Mouse (Mus musculus) MEL (cell line): ENCODE results near the gene Npas3. TPM values are rescaled to one million over a fixed set of nuclear protein-coding genes. Genes with fewer than 3 reads are reported as not detected.

Experiments used
- DNase-seq: peaks from one replicate; pipeline ENCODE4 v3.0.0; 2011; ENCODE audit warnings: low read depth, low spot score
- H3K27ac ChIP-seq: 2 replicates; pipeline ENCODE4 v1.5.1; 2012; ENCODE audit warnings: low read depth, mild to moderate bottlenecking, control low read depth, low read length, moderate library complexity; ENCODE audit not compliant: control insufficient read depth
- H3K27me3 ChIP-seq, 2 experiments: fragments of 150-350 bp in 1 of 2; sonication (generic) in 1 of 2; 2 replicates each; pipeline ENCODE4 v1.6.1; 2012; ENCODE audit warnings: low read length in 2 of 2, mild to moderate bottlenecking in 2 of 2, improper control_type of control experiment in 1 of 2, moderate library complexity in 1 of 2; ENCODE audit not compliant: insufficient read depth in 2 of 2, control insufficient read depth in 1 of 2
- H3K36me3 ChIP-seq, 2 experiments: 2 replicates each; pipeline ENCODE4 v1.6.1; 2012 to 2014; ENCODE audit warnings: low read length in 2 of 2, improper control_type of control experiment in 1 of 2, inconsistent platforms in 1 of 2, mild to moderate bottlenecking in 1 of 2; ENCODE audit not compliant: insufficient read depth in 2 of 2, control insufficient read depth in 1 of 2
- H3K4me1 ChIP-seq, 2 experiments: fragments of 150-350 bp in 1 of 2; sonication (generic) in 1 of 2; 2 replicates each; pipeline ENCODE4 v1.6.1; 2012; ENCODE audit warnings: low read length in 2 of 2, improper control_type of control experiment in 1 of 2, mild to moderate bottlenecking in 1 of 2; ENCODE audit not compliant: insufficient read depth in 2 of 2, control insufficient read depth in 1 of 2
- H3K4me3 ChIP-seq, 2 experiments: fragments of 150-350 bp in 1 of 2; sonication (generic) in 1 of 2; 2 replicates each; pipeline ENCODE4 v1.5.1; 2012; ENCODE audit warnings: low read depth in 2 of 2, low read length in 2 of 2, mild to moderate bottlenecking in 2 of 2, moderate library complexity in 2 of 2, control low read depth in 1 of 2, improper control_type of control experiment in 1 of 2; ENCODE audit not compliant: control insufficient read depth in 1 of 2, insufficient read depth in 1 of 2
- H3K79me2 ChIP-seq: 2 replicates; pipeline ENCODE4 v1.6.1; 2012; ENCODE audit warnings: mild to moderate bottlenecking, low read length, moderate library complexity; ENCODE audit not compliant: control insufficient read depth, poor library complexity, insufficient read depth
- H3K9ac ChIP-seq: 2 replicates; pipeline ENCODE4 v1.6.1; 2012; ENCODE audit warnings: low read depth, mild to moderate bottlenecking, control low read depth, low read length, moderate library complexity; ENCODE audit not compliant: control insufficient read depth, poor library complexity, severe bottlenecking
- H3K9me3 ChIP-seq: fragments of 150-350 bp; sonication (generic); replicated peaks from 2 replicates; pipeline ENCODE4 v1.6.1; 2012; ENCODE audit warnings: mild to moderate bottlenecking, low read length, improper control_type of control experiment, moderate library complexity; ENCODE audit not compliant: insufficient read depth
- CTCF ChIP-seq, 3 experiments: IDR thresholded peaks in 2 of 3; conservative IDR thresholded peaks in 1 of 3; 2 replicates each; pipeline ENCODE4 v1.5.1; 2011 to 2012; ENCODE audit warnings: low read length in 3 of 3, low read depth in 2 of 3, mild to moderate bottlenecking in 2 of 3, improper control_type of control experiment in 1 of 3, inconsistent platforms in 1 of 3, mixed read lengths in 1 of 3, moderate library complexity in 1 of 3; ENCODE audit not compliant: control insufficient read depth in 1 of 3, insufficient read depth in 1 of 3, poor library complexity in 1 of 3, severe bottlenecking in 1 of 3
- E2F4 ChIP-seq: IDR thresholded peaks from 2 replicates; pipeline ENCODE4 v1.6.1; 2011; ENCODE audit warnings: low read depth, low read length, improper control_type of control experiment, borderline replicate concordance
- GABPA ChIP-seq: IDR thresholded peaks from 2 replicates; pipeline ENCODE4 v1.6.1; 2012; ENCODE audit warnings: low read depth, mild to moderate bottlenecking, inconsistent platforms, low read length, improper control_type of control experiment, moderate library complexity
- HCFC1 ChIP-seq: IDR thresholded peaks from 2 replicates; pipeline ENCODE4 v1.6.1; 2012; ENCODE audit warnings: low read depth, mild to moderate bottlenecking, inconsistent platforms, low read length, improper control_type of control experiment, moderate library complexity
- JUND ChIP-seq: IDR thresholded peaks from 2 replicates; pipeline ENCODE4 v1.6.1; 2011; ENCODE audit warnings: low read depth, mild to moderate bottlenecking, improper control_type of control experiment, low read length
- MAX ChIP-seq: IDR thresholded peaks from 2 replicates; pipeline ENCODE4 v1.6.1; 2011; ENCODE audit warnings: low read length, improper control_type of control experiment
- MEF2A ChIP-seq: IDR thresholded peaks from 2 replicates; pipeline ENCODE4 v1.6.1; 2014; ENCODE audit warnings: low read depth, mild to moderate bottlenecking, inconsistent platforms, low read length, improper control_type of control experiment; ENCODE audit not compliant: poor library complexity, insufficient replicate concordance, severe bottlenecking; ENCODE audit errors: extremely low read depth
- MYB ChIP-seq: IDR thresholded peaks from 2 replicates; pipeline ENCODE4 v1.6.1; 2011; ENCODE audit warnings: mild to moderate bottlenecking, low read depth, low read length, improper control_type of control experiment
- NELFE ChIP-seq: IDR thresholded peaks from 2 replicates; pipeline ENCODE4 v1.6.1; 2011; ENCODE audit warnings: low read depth, low read length, improper control_type of control experiment
- POLR2AphosphoS5 ChIP-seq: IDR thresholded peaks from 2 replicates; pipeline ENCODE4 v1.6.1; 2012; ENCODE audit warnings: low read depth, borderline replicate concordance, mild to moderate bottlenecking, inconsistent platforms, low read length, moderate library complexity, mixed read lengths
- SIN3A ChIP-seq: IDR thresholded peaks from 2 replicates; pipeline ENCODE4 v1.6.1; 2012; ENCODE audit warnings: low read length, improper control_type of control experiment, inconsistent platforms
- TAL1 ChIP-seq: IDR thresholded peaks from 2 replicates; pipeline ENCODE4 v1.6.1; 2012; ENCODE audit warnings: mild to moderate bottlenecking, inconsistent platforms, low read length, moderate library complexity, mixed read lengths
- TBP ChIP-seq: IDR thresholded peaks from 2 replicates; pipeline ENCODE4 v1.8.0; 2011; ENCODE audit warnings: low read depth, low read length, improper control_type of control experiment
- TCF12 ChIP-seq: IDR thresholded peaks from 2 replicates; pipeline ENCODE4 v1.6.1; 2014; ENCODE audit warnings: low read depth, mild to moderate bottlenecking, inconsistent platforms, low read length, improper control_type of control experiment, moderate library complexity
- ZKSCAN1 ChIP-seq: IDR thresholded peaks from 2 replicates; pipeline ENCODE4 v1.6.1; 2012; ENCODE audit warnings: low read depth, mild to moderate bottlenecking, inconsistent platforms, low read length, improper control_type of control experiment, moderate library complexity
- ZMIZ1 ChIP-seq: IDR thresholded peaks from 2 replicates; pipeline ENCODE4 v1.6.1; 2012; ENCODE audit warnings: low read depth, mild to moderate bottlenecking, inconsistent platforms, low read length, improper control_type of control experiment, moderate library complexity
- ZNF384 ChIP-seq: IDR thresholded peaks from 2 replicates; pipeline ENCODE4 v1.6.1; 2012; ENCODE audit warnings: low read depth, mild to moderate bottlenecking, inconsistent platforms, low read length, improper control_type of control experiment
- polyA plus RNA-seq, 2 experiments: library from polyadenylated mRNA; stranded (reverse) in 1 of 2; unstranded in 1 of 2; fragments of >175 nt in 1 of 2; fragments of >200 nt in 1 of 2; gene quantifications; 2 replicates each; pipeline versions ENCODE4 v1.2.1 to v1.2.4; 2012; ENCODE audit warnings: low replicate concordance in 2 of 2, low read depth in 1 of 2; ENCODE audit not compliant: insufficient read length in 2 of 2, insufficient read depth in 1 of 2, missing spikeins in 1 of 2
- total RNA-seq: library from RNA; depleted of rRNA; stranded (reverse); fragments of 300-350 nt; gene quantifications from 2 replicates; pipeline ENCODE4 v1.2.3, GENCODE M21; 2012

Gene Npas3
- total and polyA plus RNA-seq, 3 experiments: not detected

DNA sequence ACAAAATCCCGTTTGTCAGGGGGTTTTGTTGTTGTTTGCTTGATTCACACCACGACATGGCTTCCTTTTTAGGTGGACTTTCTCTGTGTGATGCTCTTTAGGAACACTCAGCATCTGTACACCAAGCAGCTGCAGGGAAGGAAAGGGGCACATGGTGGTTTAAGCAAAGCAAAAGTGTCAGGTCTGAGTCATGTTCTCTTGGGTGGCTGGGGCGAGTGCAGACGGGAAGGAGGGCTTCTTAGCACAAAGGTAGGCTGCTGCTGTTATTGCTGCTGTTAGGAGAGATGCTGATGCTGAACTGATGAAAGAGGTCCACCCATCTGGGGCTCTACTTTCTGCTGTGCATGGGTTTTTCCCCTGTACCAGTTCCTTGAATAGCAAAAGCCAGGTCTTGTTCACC, 21.1 kb upstream of the Npas3 start:
- H3K9me3 ChIP-seq: no peaks in the 10 kb centered on the region
- no peak overlapping the region for H3K9ac ChIP-seq
- H3K79me2 ChIP-seq: no peaks in the 10 kb centered on the region
- TF ChIP-seq MYB (no peak), MEF2A (no peak), ZKSCAN1 (no peak), ZNF384 (no peak), GABPA (no peak), TAL1 (no peak)
- no peak for DNase-seq
- H3K27me3 ChIP-seq: no peaks in the 10 kb centered on the region
- no peaks in the 10 kb centered on the region for H3K4me1 ChIP-seq
- H3K27ac ChIP-seq: no peak overlapping the region
- H3K36me3 ChIP-seq: no peaks in the 10 kb centered on the region
- H3K4me3 ChIP-seq: no peak overlapping the region

DNA sequence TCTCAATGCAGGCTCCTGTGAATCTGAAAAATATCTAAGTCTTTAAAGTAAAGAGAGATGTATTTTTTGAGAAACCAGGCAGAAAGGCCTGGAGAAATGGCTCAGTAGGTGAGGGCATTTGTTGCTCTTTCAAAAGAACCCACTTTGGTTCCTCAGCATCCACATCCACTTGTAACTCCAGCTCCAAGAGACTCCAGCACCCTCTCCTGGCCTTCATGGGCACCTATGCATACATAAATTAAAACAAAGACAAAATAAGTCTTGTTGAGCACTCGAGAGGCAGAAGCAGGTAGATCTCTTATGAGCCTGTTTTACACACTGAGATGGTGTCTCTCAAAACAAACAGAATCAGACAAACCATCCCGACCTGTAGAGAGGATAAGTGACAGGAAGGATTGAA, 19.1 kb upstream of the Npas3 start:
- H3K4me1 ChIP-seq: no peaks in the 10 kb centered on the region
- no peaks in the 10 kb centered on the region for H3K36me3 ChIP-seq
- TF ChIP-seq JUND (no peak), ZMIZ1 (no peak), TCF12 (no peak), E2F4 (no peak), CTCF (IDR thresholded peaks at IDR 0.05 in 2 of 3, conservative IDR thresholded peaks at IDR 0.05 in 1 of 3; ENCODE audit: control insufficient read depth in 1 of 3, insufficient read depth in 1 of 3, low read depth in 2 of 3, low read length in 3 of 3, poor library complexity in 1 of 3, severe bottlenecking in 1 of 3) (no peak), NELFE (no peak)
- no peaks in the 10 kb centered on the region for H3K9me3 ChIP-seq
- no peak overlapping the region for H3K9ac ChIP-seq
- H3K4me3 ChIP-seq: no peak overlapping the region
- DNase-seq: no peak
- H3K79me2 ChIP-seq: no peaks in the 10 kb centered on the region
- no peak overlapping the region for H3K27ac ChIP-seq
- no peaks in the 10 kb centered on the region for H3K27me3 ChIP-seq

DNA sequence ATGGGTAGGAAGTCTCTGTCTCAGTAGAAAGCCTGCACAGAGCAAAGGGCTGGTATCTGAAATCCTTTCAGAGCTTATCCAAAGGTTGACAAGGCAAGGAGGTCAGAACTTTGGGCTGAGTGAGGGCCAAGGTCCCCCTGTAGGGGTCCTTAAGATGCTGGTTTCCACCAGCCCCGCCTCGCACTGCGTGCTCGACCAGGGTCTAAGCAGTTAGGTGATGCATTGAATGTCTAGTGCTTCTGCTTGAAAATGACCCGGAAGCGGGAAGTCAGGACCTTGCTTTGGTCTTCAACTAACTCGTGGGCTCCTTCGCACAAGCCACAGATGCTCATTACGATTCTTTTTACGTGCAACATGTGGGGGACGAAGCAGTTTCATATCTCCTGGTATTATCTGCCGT, 2.3 kb upstream of the Npas3 start:
- H3K27me3 ChIP-seq: no peaks in the 10 kb centered on the region

More for the DNA sequence above, 2.3 kb upstream of the Npas3 start:
- no peaks in the 10 kb centered on the region for H3K9me3 ChIP-seq
- H3K4me3 ChIP-seq: no peak overlapping the region
- H3K9ac ChIP-seq: no peak overlapping the region
- no peaks in the 10 kb centered on the region for H3K4me1 ChIP-seq
- TF ChIP-seq CTCF (IDR thresholded peaks at IDR 0.05 in 2 of 3, conservative IDR thresholded peaks at IDR 0.05 in 1 of 3; ENCODE audit: control insufficient read depth in 1 of 3, insufficient read depth in 1 of 3, low read depth in 2 of 3, low read length in 3 of 3, poor library complexity in 1 of 3, severe bottlenecking in 1 of 3): no peak
- TF ChIP-seq MAX: no peak
- no peak for TF ChIP-seq ZKSCAN1
- TF ChIP-seq TBP: no peak
- no peak for TF ChIP-seq SIN3A
- no peak for TF ChIP-seq HCFC1
- no peak for TF ChIP-seq MYB
- no peak for TF ChIP-seq POLR2AphosphoS5
- DNase-seq: no peak
- H3K79me2 ChIP-seq: no peaks in the 10 kb centered on the region
- no peak overlapping the region for H3K27ac ChIP-seq
- no peaks in the 10 kb centered on the region for H3K36me3 ChIP-seq
